Mouse (Mus musculus): ENCODE results near the gene Trappc3l. TPM values are rescaled to one million over a fixed set of nuclear protein-coding genes. Genes with fewer than 3 reads are reported as not detected.
"Not testable (repeated sequence)": the region's sequence is repeated elsewhere in the genome, so short reads cannot be mapped to it uniquely, and the experiment has no call there.

The Trappc3l gene
- polyA plus RNA-seq (2016; fragmentation: Nextera tagmentation; extraction: Ambion mirVana): not detected in 2 replicates

GRCm38 (mm10) chr10:34037401-34037800, at the start of gene Trappc3l:
Gene Trappc3l (plus strand): TSS chr10:34037597.
- Histone ChIP-seq H3K27ac (no peak within 1 kb of the TSS), H3K4me3 (no peak within 1 kb of the TSS), H3K36me3 (no peaks in the 10 kb centered on the region), H3K4me1 (peaks cover 11% of the 10 kb centered on the region), H3K9me3 (replicated peaks) (no peaks in the 10 kb centered on the region), H3K27me3 (ENCODE audit: low read depth, poor library complexity, severe bottlenecking) (no peaks in the 10 kb centered on the region)
- no peak for DNase-seq (ENCODE audit: low spot score)
- WGBS: 80% methylated on average over 3 of the region's 3 CpGs

DNA sequence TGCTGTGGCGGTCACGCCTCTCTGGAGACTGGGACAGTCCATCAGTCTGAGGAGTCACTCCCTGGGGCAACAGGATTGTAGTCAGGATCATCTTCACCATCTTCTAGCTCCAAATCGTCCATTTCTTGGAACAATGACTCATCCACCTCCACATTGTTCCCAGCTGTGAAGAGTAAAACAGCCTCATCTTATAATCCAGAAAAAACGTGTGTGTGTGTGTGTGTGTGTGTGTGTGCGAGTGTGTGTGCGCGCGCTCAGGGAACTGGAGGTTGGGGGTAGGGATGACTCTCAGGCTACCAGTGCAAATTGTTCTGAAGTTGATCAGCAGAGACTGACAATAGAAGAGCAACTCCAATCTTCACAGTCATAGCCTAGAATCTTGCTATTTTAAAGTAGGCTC, 40.7 kb upstream of the Trappc3l start:
- not testable (repeated sequence) for H3K4me1 ChIP-seq; H3K4me3 ChIP-seq; H3K27ac ChIP-seq; H3K27me3 ChIP-seq (ENCODE audit: low read depth, poor library complexity, severe bottlenecking); H3K9me3 ChIP-seq (replicated peaks); DNase-seq (ENCODE audit: low spot score)
- 93% methylated on average over 6 of the region's 8 CpGs for WGBS
- H3K36me3 ChIP-seq: peaks cover 95% of the 10 kb centered on the region

DNA sequence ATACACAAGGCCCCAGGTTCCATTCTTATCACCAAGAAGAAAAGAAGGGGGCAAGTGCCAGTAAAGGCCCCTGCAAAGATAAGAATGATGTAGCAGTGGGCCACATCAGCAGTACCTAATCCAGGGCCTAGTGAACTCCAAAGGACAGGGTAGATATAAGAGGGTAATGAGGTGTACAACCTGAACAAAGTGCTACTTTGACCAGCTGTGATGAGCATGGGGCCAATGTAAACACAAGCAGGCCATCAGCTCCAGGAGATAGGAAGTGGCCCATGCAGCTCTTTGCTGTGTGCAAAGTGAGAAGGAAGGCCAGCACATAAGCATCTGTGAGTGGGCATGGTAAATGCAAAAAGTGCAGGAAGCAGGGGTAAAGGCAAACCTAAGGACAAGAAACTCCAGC, 39.0 kb upstream of the Trappc3l start:
- H3K27me3 ChIP-seq (ENCODE audit: low read depth, poor library complexity, severe bottlenecking): no peaks in the 10 kb centered on the region
- no peak overlapping the region for H3K27ac ChIP-seq
- H3K4me1 ChIP-seq: no peaks in the 10 kb centered on the region
- H3K9me3 ChIP-seq (replicated peaks): no peaks in the 10 kb centered on the region
- no peak overlapping the region for H3K4me3 ChIP-seq
- DNase-seq (ENCODE audit: low spot score): no peak
- peaks cover 94% of the 10 kb centered on the region for H3K36me3 ChIP-seq

GRCm38 (mm10) chr10:34012581-34012980, 24.8 kb upstream of the Trappc3l start:
- H3K4me3 ChIP-seq: no peak overlapping the region
- H3K4me1 ChIP-seq: peaks cover 21% of the 10 kb centered on the region
- WGBS: 98% methylated on average over 4 of the region's 4 CpGs
- no peak for DNase-seq (ENCODE audit: low spot score)
- H3K36me3 ChIP-seq: peaks cover 46% of the 10 kb centered on the region
- H3K9me3 ChIP-seq (replicated peaks): no peaks in the 10 kb centered on the region
- H3K27me3 ChIP-seq (ENCODE audit: low read depth, poor library complexity, severe bottlenecking): no peaks in the 10 kb centered on the region
- H3K27ac ChIP-seq: no peak overlapping the region

- no peak overlapping the region for H3K4me3 ChIP-seq
- H3K4me1 ChIP-seq: peaks cover 26% of the 10 kb centered on the region
- H3K27ac ChIP-seq: no peak overlapping the region
- H3K27me3 ChIP-seq (ENCODE audit: low read depth, poor library complexity, severe bottlenecking): no peaks in the 10 kb centered on the region
- peaks cover 39% of the 10 kb centered on the region for H3K36me3 ChIP-seq
- WGBS: 84% methylated on average over 2 of the region's 2 CpGs
- no peak for DNase-seq (ENCODE audit: low spot score)
- no peaks in the 10 kb centered on the region for H3K9me3 ChIP-seq (replicated peaks)
These were observed 24.2 kb upstream of the Trappc3l start for GRCm38 (mm10) chr10:34013241-34013640.

- DNase-seq (ENCODE audit: low spot score): peak; percentile 42
- Histone ChIP-seq H3K9me3 (replicated peaks) (no peaks in the 10 kb centered on the region), H3K4me3 (peak overlapping the region; percentile 90), H3K27me3 (ENCODE audit: low read depth, poor library complexity, severe bottlenecking) (no peaks in the 10 kb centered on the region), H3K36me3 (peaks cover 14% of the 10 kb centered on the region), H3K4me1 (peaks cover 29% of the 10 kb centered on the region), H3K27ac (peak overlapping the region; percentile 94)
- 1% methylated on average over 21 of the region's 21 CpGs for WGBS
These were observed 18.6 kb upstream of the Trappc3l start for GRCm38 (mm10) chr10:34018746-34019301.

DNA sequence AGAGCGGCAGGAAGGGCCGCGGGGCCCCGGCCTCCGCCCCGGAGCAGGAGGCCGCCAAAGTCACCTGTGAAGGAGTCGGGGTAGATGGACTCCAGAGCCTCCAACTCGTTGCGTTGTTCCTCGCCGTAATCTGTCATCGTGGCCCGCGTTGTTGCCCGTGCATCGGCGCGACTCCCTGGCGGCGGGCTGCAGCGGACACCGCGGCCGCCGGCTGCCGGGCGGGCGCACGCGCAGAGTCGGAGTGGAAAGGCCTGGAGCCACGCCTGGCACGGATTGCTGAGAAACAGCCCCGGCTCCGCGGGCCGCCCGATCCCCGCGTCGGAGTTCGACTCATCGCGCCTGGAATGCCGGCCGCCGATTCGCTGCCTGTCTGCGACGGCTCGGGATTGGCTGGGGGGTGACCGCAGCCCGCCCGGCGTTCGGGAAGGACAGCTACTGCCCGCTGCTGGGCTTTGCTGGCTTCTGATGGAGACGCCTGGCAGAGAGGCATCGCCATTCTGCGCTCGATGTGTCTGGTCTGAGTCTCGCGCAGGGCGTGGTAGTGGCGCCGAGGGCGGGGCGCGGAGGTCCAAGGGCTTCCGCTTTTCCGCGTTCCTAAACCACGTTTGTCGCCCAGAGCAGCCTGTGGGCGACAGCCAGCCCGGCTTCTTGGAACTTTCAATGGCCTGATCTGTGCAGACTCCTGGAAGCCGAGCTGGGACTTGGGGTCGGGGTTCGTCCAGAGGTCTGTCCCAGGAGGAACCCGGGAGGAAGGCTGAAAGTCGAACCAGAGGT, 17.9 kb upstream of the Trappc3l start, which contains the start of gene Rwdd1:
Gene Rwdd1 (minus strand): TSS at position 323 of the 774 bp plus-strand sequence.
- Histone ChIP-seq H3K27ac (peak within 1 kb of the TSS; percentile 94), H3K27me3 (ENCODE audit: low read depth, poor library complexity, severe bottlenecking) (no peaks in the 10 kb centered on the region), H3K36me3 (peaks cover 14% of the 10 kb centered on the region), H3K4me3 (peak within 1 kb of the TSS; percentile 90), H3K4me1 (peaks cover 23% of the 10 kb centered on the region), H3K9me3 (replicated peaks) (no peaks in the 10 kb centered on the region)
- WGBS: under 1% methylated on average over 82 of the region's 82 CpGs
- DNase-seq (ENCODE audit: low spot score): peak; percentile 98

GRCm38 (mm10) chr10:34030322-34030721, 7.1 kb upstream of the Trappc3l start:
- H3K27ac ChIP-seq: no peak overlapping the region
- no peak overlapping the region for H3K4me3 ChIP-seq
- H3K36me3 ChIP-seq: no peaks in the 10 kb centered on the region
- WGBS: 82% methylated on average over 5 of the region's 5 CpGs
- H3K9me3 ChIP-seq (replicated peaks): no peaks in the 10 kb centered on the region
- no peaks in the 10 kb centered on the region for H3K27me3 ChIP-seq (ENCODE audit: low read depth, poor library complexity, severe bottlenecking)
- no peak for DNase-seq (ENCODE audit: low spot score)
- peaks cover 8% of the 10 kb centered on the region for H3K4me1 ChIP-seq

DNA sequence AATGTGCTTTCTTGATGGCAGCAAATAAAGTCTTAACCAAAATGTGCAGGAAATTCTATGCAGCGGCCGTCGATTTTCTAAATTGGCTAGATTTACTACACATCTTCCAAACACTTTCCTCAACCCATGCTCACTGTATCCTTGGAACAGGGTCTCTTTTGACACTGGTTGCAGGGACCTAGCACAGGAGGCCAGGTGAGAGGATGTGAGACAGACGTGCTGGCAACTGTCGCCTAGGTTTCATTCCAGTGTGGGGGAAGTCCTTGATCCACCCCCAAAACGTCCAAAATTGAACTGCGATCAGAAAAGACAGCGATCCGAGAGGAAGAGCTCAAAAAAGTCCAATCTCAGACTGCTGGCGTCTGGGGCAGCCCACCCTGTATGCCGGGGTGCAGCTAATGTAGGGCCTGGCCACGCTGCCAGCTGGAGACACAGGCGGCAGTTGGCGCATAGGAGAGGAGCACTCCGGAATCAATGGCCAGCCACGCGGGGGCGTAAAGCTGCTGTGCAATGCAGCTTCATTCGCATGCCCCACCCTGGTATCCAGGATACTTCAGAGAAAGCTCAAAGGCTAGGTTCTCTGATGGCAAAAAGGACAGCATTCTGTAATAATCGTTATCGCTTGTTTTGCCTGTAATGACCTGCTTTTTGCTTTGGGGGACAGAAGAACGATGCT, 3.6 kb upstream of the Trappc3l start:
- Histone ChIP-seq H3K4me3 (peak overlapping the region; percentile 28), H3K4me1 (peaks cover 11% of the 10 kb centered on the region), H3K27me3 (ENCODE audit: low read depth, poor library complexity, severe bottlenecking) (no peaks in the 10 kb centered on the region), H3K27ac (no peak overlapping the region), H3K36me3 (no peaks in the 10 kb centered on the region), H3K9me3 (replicated peaks) (no peaks in the 10 kb centered on the region)
- peak; percentile 82 for DNase-seq (ENCODE audit: low spot score)
- WGBS: 19% methylated on average over 22 of the region's 22 CpGs

- no peak for DNase-seq (ENCODE audit: low spot score)
- Histone ChIP-seq H3K36me3 (no peaks in the 10 kb centered on the region), H3K4me3 (no peak overlapping the region), H3K9me3 (replicated peaks) (no peaks in the 10 kb centered on the region), H3K4me1 (peaks cover 11% of the 10 kb centered on the region), H3K27me3 (ENCODE audit: low read depth, poor library complexity, severe bottlenecking) (no peaks in the 10 kb centered on the region), H3K27ac (no peak overlapping the region)
- 16% methylated on average over 5 of the region's 5 CpGs for WGBS
These were observed 810 bp upstream of the Trappc3l start for GRCm38 (mm10) chr10:34036587-34036986.

- 91% methylated on average over 5 of the region's 5 CpGs for WGBS
- DNase-seq (ENCODE audit: low spot score): no peak
- Histone ChIP-seq H3K4me3 (no peak within 1 kb of the TSS), H3K9me3 (replicated peaks) (no peaks in the 10 kb centered on the region), H3K27ac (no peak within 1 kb of the TSS), H3K4me1 (no peaks in the 10 kb centered on the region), H3K27me3 (ENCODE audit: low read depth, poor library complexity, severe bottlenecking) (no peaks in the 10 kb centered on the region), H3K36me3 (no peaks in the 10 kb centered on the region)
These were observed 6.8 kb downstream of the Trappc3l start, which contains the start of gene Calhm4 for GRCm38 (mm10) chr10:34044210-34044609. Gene Calhm4 (minus strand): TSS chr10:34044310.

DNA sequence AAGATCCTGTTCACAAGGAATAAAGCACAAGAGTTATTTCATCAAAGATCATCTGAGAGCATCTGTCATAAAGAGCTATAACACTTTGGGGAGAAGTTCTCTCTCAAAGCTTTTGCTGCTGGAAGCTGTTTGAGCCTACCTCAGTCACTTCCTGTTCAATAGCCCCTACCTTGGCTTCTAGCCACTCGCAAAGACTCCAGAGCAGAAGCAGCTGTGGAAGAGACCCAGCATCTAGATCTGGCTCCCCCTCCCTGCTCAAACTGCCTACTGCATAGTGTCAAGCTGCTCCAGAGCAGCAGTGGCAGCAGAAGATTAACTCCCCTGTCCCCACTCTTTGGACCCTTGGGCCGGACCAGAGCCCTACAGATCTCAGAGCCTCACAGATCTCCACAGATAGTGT, 16.6 kb downstream of the Trappc3l start:
- DNase-seq (ENCODE audit: low spot score): no peak
- Histone ChIP-seq H3K27ac (no peak overlapping the region), H3K4me3 (no peak overlapping the region), H3K36me3 (no peaks in the 10 kb centered on the region), H3K27me3 (ENCODE audit: low read depth, poor library complexity, severe bottlenecking) (no peaks in the 10 kb centered on the region), H3K9me3 (replicated peaks) (no peaks in the 10 kb centered on the region), H3K4me1 (no peaks in the 10 kb centered on the region)
- 84% methylated on average over 2 of the region's 2 CpGs for WGBS

- Histone ChIP-seq H3K4me1 (peaks cover 4% of the 10 kb centered on the region; the same call in 1 of the 2 replicates), H3K4me3 (no peak overlapping the region), H3K9me3 (replicated peaks) (no peaks in the 10 kb centered on the region), H3K27ac (no peak overlapping the region), H3K36me3 (no peaks in the 10 kb centered on the region), H3K27me3 (ENCODE audit: low read depth, poor library complexity, severe bottlenecking) (no peaks in the 10 kb centered on the region)
- DNase-seq (ENCODE audit: low spot score): no peak
- 57% methylated on average over 3 of the region's 3 CpGs for WGBS
These were observed 29.2 kb downstream of the Trappc3l start for GRCm38 (mm10) chr10:34066591-34066990.

Data from limb, embryonic 10.5 days (tissue).